10 mouse cellular contexts compared by ENCODE assay signal in genomic region chr7:134773761-134774415, GRCm38 (mm10).
A peak's percentile ranks its signal among the peaks of the same experiment; 100 is the strongest.
DNase-seq lines count a peak whose midpoint lies in the region; ATAC-seq and TF ChIP-seq lines count a peak whose summit lies in the region.
"Had no signal": no experiment of that assay in that cellular context is flagged by ENCODE, and none has a peak within 500 bp of the region (broad histone marks: within the 10 kb centered on the region; RNA-seq: fewer than 3 reads in every experiment).

No protein-coding gene starts in this region.

- H3K9ac ChIP-seq in lung, postnatal 0 days (replicated peaks; ENCODE audit: low read depth), result no peak overlapping the region
- no peak overlapping the region for H3K9ac ChIP-seq in forebrain, embryonic 16.5 days (replicated peaks; ENCODE audit: low read depth, low read length)
- no peak overlapping the region for H3K9ac ChIP-seq in midbrain, postnatal 0 days (replicated peaks; ENCODE audit: low read length, poor library complexity, severe bottlenecking)
- H3K9ac ChIP-seq: embryonic facial prominence, embryonic 12.5 days; limb, embryonic 13.5 days had no signal

- WGBS in lung, postnatal 0 days, result 63% methylated on average over 6 of the region's 6 CpGs
- WGBS in forebrain, embryonic 16.5 days, result 60% methylated on average over 6 of the region's 6 CpGs
- WGBS in midbrain, postnatal 0 days, result 65% methylated on average over 6 of the region's 6 CpGs

- no peaks in the 10 kb centered on the region for H3K27me3 ChIP-seq in lung, postnatal 0 days (replicated peaks; ENCODE audit: insufficient read depth, low read length)
- no peaks in the 10 kb centered on the region for H3K27me3 ChIP-seq in forebrain, embryonic 16.5 days (replicated peaks; ENCODE audit: control insufficient read depth, insufficient read depth, low read length)
- H3K27me3 ChIP-seq in midbrain, postnatal 0 days (ENCODE audit: insufficient read depth, low read length), result no peaks in the 10 kb centered on the region
- H3K27me3 ChIP-seq: embryonic facial prominence, embryonic 12.5 days; limb, embryonic 13.5 days had no signal

- no peak for TF ChIP-seq CTCF in lung, postnatal 0 days (IDR thresholded peaks at IDR 0.05)
- TF ChIP-seq CTCF in midbrain, postnatal 0 days (IDR thresholded peaks at IDR 0.05), result no peak

- no peaks in the 10 kb centered on the region for H3K9me3 ChIP-seq in lung, postnatal 0 days (ENCODE audit: low read length)
- no peaks in the 10 kb centered on the region for H3K9me3 ChIP-seq in forebrain, embryonic 16.5 days (ENCODE audit: control insufficient read depth, low read length)
- H3K9me3 ChIP-seq in midbrain, postnatal 0 days (ENCODE audit: low read length), result no peaks in the 10 kb centered on the region
- H3K9me3 ChIP-seq: embryonic facial prominence, embryonic 12.5 days; limb, embryonic 13.5 days had no signal

- ATAC-seq in lung, postnatal 0 days, result peak; percentile 88
- peak; percentile 19; the same call in 1 of the 2 replicates for ATAC-seq in forebrain, embryonic 16.5 days
- ATAC-seq in midbrain, postnatal 0 days (ENCODE audit: low FRiP score), result no peak; the same call in 1 of the 2 replicates

- no peak overlapping the region for H3K4me3 ChIP-seq in lung, postnatal 0 days (ENCODE audit: low read depth, low read length)
- no peak overlapping the region for H3K4me3 ChIP-seq in forebrain, embryonic 16.5 days (replicated peaks; ENCODE audit: low read length)
- H3K4me3 ChIP-seq in midbrain, postnatal 0 days (ENCODE audit: low read depth, low read length), result no peak overlapping the region
- H3K4me3 ChIP-seq: embryonic facial prominence, embryonic 12.5 days; heart, adult 2 months; limb, embryonic 13.5 days had no signal

- no peaks in the 10 kb centered on the region for H3K4me1 ChIP-seq in lung, postnatal 0 days (ENCODE audit: insufficient read depth, low read depth, low read length)
- H3K4me1 ChIP-seq in forebrain, embryonic 16.5 days (replicated peaks; ENCODE audit: control insufficient read depth, insufficient read depth, low read length), result peaks cover 29% of the 10 kb centered on the region
- 0 out of 2 replicates have a peak, but pooled peaks cover 2% of the 10 kb centered on the region for H3K4me1 ChIP-seq in midbrain, postnatal 0 days (ENCODE audit: insufficient read depth, low read length)
- H3K4me1 ChIP-seq: limb, embryonic 13.5 days had no signal

- no peak overlapping the region for H3K27ac ChIP-seq in lung, postnatal 0 days (ENCODE audit: low read length)
- H3K27ac ChIP-seq in forebrain, embryonic 16.5 days (ENCODE audit: low read length), result peak overlapping the region; percentile 49
- H3K27ac ChIP-seq in midbrain, postnatal 0 days (ENCODE audit: low read depth, low read length), result peak overlapping the region; percentile 70
- H3K27ac ChIP-seq: embryonic facial prominence, embryonic 12.5 days; heart, adult 2 months; limb, embryonic 13.5 days had no signal

- peaks cover 11% of the 10 kb centered on the region; the same call in 1 of the 2 replicates for H3K36me3 ChIP-seq in lung, postnatal 0 days (ENCODE audit: insufficient read depth, low read length)
- H3K36me3 ChIP-seq in forebrain, embryonic 16.5 days (ENCODE audit: control insufficient read depth, insufficient read depth), result no peaks in the 10 kb centered on the region
- H3K36me3 ChIP-seq in midbrain, postnatal 0 days (ENCODE audit: insufficient read depth, low read length), result no peaks in the 10 kb centered on the region

- H3K4me2 ChIP-seq in lung, postnatal 0 days (replicated peaks; ENCODE audit: low read depth, low read length), result no peak overlapping the region
- no peak overlapping the region for H3K4me2 ChIP-seq in forebrain, embryonic 16.5 days (ENCODE audit: low read length)
- 0 out of 2 replicates have a peak overlapping the region, but pooled peaks have one; percentile 7 for H3K4me2 ChIP-seq in midbrain, postnatal 0 days (ENCODE audit: low read depth, low read length, poor library complexity, severe bottlenecking)
- H3K4me2 ChIP-seq: embryonic facial prominence, embryonic 12.5 days; limb, embryonic 13.5 days had no signal

- TF ChIP-seq EP300 in lung, postnatal 0 days (IDR thresholded peaks at IDR 0.05), result peak; percentile 25; the same call in 1 of the 2 replicates

- DNase-seq in lung, postnatal 0 days (ENCODE audit: low spot score), result peak; percentile 83
- no peak for DNase-seq in lung, postnatal 25 days (ENCODE audit: low spot score)
- DNase-seq in brain, adult 2 months (ENCODE audit: low read depth, low spot score), result peak; percentile 56
- DNase-seq in midbrain, postnatal 0 days (ENCODE audit: low spot score), result no peak
- DNase-seq in cerebellum, postnatal 14 days, result no peak
- DNase-seq in T-cell, adult 2 months (ENCODE audit: low spot score), result no peak
- DNase-seq: heart, adult 2 months had no signal

Comparison
In these comparisons a context has a peak if more than half of its experiments do, and no peak if none do; other contexts are left out.
1. DNase-seq: peak in lung, postnatal 0 days (single experiment) and brain, adult 2 months (single experiment); none in lung, postnatal 25 days (single experiment), midbrain, postnatal 0 days (single experiment), cerebellum, postnatal 14 days (0 of 2) and T-cell, adult 2 months (single experiment).